Mouse (Mus musculus) NIH3T3 (cell line): Measurements from ENCODE around the gene Prf1.

Experiments used
- DNase-seq: peaks from one replicate; pipeline ENCODE4 v3.0.0-alpha.2; 2012; ENCODE audit warnings: low read depth

The Prf1 gene

DNA sequence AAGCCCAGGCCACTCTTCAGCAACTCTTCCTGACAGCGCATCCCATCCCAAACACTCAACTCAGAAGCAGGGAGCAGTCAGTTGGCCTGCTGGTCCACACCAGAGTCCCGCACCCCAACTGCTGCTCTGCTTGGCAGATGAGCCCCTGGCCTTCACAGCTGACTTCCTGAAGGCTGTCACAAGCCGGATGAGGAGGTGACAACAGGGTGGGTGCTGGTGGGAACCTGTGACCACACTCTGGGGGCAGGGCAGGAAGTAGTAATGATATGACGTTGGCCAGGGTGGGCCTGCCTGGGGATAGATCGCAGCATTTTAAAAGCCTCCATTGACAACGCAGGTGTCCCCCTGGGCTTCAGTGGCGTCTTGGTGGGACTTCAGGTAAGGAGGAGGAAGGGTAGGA lies at the start of gene Prf1:
Prf1 (plus strand) TSS at position 357 of the 400 bp plus-strand sequence.
- DNase-seq: no peak

DNA sequence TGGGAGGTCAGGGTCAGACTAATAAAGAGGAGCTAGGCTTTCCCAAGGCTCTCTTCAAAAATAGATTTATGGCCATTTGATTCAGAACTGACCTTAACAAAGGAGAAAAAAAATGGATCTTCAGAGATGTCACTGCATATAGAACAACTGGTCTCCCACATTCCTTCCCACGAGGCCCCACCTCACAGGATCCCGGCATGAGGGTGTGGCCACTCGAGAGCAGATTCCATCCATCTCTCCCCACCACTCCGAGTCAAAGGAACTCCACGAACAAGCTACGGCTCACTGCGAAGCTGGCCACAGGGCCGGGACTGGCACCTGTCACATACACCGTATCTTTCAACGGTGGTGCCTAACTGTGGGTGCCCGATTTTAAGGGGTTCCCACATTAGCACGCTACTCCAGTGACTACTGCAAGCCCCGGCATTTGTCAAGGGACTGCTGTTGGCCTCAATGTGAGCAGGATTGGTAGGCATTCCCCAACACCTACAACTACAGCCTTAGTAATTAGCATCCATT lies 49.0 kb upstream of the Prf1 start:
- no peak for DNase-seq

DNA sequence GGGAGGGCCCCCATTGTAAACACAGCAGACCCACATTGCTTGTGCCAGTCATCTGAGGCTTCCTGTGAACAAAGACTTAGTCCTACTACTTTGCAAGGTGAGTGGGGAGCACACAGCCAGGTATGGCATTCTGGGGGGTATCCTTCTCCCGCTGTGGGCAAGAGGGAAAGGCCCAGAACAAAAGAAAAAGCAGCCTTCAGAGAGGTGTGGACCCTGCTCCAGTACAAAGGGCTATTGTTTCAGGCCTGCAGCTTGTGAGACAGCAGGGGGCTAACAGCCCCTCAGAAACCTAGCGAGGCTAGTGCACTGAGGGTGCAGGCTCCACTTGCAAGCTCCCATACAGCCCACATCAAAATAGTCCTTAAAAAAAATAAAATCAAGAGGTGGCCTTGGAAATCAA lies 47.7 kb upstream of the Prf1 start:
- DNase-seq: no peak

DNA sequence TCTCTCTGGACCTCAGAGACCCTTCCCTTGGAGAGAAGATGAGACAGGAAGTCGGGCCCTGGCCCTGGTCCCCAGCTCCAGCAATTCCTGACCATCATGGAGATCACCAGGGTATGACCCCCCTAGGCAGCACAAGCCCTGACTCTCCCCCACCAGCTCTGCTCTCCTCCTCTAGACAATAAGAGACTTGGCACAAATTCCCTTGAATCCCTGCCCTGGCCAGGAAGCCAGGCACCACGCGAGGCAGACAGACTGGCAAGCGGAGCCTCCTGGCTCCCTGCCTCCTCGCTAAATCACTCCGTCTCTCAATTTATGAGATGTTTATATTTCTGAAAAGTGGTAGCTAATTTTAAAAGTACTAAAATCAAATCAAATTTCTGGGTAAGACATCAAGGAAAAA lies 42.9 kb upstream of the Prf1 start:
- DNase-seq: no peak

DNA sequence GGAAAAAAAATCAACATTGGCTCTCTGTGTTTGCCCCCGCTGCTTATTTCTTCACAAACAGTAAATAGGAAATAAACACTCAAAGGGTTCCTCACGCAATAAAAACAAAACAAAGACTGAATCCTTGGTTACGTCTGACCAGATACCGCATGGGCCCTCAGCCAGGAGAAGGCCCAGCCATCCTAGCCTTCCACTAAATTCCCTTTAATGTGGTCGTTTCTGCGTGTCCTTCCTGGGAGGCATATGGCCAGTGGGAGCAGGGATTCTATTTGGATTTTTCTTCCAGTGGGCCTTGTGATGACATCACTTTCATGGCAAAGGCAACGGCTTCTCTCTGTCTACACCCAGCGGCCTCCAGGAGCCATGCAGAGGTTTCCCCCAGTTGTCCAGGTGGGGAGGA lies 42.4 kb upstream of the Prf1 start:
- no peak for DNase-seq

DNA sequence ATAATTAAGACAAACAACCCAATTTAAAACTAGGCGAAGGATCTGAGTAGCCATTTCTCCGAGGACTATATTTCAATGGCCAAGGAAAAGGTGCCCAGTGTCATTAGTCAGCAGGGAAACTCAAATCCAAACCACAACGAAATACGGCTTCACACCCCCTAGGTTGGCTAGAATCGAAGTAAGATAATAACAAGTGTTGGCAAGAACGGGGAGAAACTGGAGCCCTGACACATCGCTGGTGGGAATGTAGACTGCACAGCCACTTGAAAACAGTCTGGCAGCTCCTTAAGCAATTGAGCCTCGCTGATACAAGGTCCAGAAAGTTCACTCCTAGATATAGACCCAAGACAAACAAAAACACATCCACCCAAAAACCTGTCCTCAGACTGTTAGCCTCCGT lies 41.0 kb upstream of the Prf1 start:
- DNase-seq: no peak

DNA sequence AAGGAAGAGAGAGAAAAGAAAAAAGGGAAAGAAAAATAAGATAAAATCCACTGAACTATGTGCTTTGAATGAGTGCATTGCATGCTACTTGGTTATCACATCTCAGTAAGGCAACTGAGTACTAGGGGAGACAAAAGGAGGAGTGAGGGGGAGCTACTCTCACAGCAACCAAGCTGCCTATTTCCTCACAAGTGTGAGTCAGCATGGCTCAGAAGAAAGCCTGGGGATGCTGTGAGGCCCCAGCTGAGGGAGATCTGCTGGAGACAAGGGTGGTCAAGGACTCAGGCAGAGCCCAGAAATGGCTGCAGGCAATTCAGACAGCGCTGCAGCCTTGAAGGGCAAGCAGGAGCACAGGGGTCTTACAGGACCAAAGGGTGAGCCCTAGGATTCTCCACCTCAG lies 39.5 kb upstream of the Prf1 start:
- DNase-seq: peak; percentile 89

DNA sequence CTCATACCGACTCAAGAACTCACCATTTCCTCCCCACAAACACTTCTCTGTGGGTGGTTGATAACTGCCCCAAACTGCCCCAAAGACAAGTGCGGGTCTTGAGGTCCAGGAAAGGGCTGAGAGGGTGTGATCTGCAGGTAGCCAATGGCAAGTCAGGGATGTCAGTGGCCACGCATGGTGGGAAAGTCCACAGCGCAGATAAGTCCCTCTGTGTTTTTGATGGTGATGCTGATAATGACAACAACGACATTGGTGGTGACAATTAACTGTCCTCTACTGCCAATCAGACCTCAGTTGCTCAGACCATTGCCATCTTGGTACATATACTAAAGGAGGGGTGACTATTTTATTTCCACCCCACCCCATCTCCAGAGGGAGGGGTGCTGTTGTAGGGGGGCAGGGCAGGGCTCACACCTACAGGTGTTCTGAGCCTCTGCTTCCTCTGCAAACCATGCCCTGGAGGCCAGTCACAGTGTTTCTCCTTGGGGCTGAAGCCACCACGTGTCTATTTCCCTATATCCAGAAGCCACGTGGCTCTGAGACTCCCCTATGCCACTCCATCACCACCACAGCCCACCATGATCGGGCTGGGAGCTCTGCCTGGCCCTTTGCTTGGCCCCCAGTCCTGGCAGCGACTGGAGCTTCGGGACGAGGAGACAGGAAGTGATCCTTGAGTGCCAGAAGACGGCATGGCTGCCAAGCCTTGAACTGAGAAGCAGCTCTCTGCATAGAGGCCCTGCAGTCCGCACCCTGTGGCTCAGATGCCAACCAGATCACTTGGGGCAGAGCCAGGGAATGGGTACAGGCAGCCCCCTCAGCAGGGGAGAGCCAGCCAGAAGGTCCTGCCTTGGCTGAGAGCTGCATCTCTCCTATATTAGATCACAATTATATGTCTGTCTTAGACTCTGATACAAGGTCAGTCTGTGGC lies 36.1 kb upstream of the Prf1 start:
- no peak for DNase-seq

DNA sequence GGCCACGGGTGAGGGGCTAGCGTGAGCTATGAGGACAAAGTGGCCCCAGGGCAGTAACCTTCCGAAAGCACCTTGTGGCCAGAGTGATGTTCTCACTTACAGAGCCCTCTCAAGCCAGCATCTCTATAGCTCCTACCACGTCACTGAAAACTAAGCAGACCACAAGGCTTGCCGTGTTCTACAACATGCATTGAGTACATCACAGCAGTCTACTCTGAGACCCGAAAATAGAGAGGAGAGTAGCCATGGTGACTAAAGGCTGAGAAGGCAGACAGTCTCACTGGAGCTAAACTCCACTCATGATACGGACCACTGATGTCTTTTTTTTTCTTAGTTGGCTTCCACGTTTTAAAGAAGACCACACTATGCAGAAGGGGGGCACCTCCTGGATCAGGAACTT lies 34.0 kb upstream of the Prf1 start:
- no peak for DNase-seq

DNA sequence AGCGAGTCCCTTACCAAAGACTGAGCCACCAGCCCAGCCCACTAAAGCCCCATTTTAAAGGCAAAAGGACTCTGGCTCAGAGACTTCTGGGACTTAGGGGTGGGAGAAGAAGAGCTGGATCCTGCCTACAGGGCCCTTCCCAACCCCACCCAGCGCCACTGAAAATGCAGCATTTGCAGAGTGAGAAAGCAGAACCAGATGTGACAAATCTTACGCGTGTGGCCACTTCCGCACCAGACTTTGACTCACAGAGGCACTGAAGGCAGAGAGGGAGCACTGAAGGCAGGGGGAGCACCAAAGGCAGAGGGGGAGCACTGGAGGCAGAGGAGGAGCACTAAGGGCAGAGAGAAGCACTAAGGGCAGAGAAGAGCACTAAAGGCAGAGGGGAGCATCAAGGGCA lies 30.3 kb upstream of the Prf1 start:
- no peak for DNase-seq

DNA sequence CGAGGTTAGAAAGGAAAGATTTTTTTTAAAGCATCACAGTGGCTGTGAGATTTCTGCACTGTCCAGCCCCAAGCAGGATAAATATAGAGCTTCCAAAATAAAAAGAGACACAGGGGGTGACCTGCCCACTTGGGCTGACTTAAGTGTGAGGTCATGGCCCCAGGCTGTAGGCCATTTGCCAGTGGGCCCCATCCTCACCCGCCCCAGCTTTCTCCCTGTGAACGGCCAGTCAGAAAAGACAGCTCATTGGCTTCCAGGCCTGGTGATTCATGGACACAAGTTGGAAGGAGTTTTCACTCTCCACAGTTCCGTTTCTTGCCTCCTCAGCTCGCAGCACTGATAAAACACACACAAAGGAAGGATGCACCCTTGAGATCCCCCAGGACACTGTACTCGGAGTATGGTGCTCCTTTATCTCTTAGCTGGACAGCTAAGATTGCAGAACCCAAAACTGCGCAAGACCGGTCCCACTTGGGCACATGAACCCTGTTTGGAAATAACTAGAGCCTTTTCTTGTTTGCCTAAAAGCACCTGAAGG lies 25.5 kb upstream of the Prf1 start:
- peak; percentile 85 for DNase-seq

DNA sequence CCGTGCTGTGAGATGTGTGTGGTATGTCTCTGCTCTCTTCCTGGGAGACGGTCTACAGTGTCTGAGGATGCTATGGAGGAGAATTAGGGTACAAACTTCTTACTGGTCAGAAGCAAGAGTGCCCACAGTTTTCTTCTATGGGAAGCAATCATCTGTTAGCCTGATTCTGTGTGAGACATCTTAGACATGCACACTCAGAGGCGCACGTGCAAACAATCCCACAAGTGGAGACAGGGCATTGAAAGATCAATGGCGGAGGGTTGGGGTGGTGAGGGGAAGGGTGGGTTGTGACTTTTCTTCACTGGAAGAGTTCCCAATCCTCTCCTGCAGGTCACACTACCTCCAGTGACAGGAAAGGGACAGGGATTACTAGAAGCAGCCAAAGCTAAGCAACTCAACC lies 25.0 kb upstream of the Prf1 start:
- peak; percentile 56 for DNase-seq

DNA sequence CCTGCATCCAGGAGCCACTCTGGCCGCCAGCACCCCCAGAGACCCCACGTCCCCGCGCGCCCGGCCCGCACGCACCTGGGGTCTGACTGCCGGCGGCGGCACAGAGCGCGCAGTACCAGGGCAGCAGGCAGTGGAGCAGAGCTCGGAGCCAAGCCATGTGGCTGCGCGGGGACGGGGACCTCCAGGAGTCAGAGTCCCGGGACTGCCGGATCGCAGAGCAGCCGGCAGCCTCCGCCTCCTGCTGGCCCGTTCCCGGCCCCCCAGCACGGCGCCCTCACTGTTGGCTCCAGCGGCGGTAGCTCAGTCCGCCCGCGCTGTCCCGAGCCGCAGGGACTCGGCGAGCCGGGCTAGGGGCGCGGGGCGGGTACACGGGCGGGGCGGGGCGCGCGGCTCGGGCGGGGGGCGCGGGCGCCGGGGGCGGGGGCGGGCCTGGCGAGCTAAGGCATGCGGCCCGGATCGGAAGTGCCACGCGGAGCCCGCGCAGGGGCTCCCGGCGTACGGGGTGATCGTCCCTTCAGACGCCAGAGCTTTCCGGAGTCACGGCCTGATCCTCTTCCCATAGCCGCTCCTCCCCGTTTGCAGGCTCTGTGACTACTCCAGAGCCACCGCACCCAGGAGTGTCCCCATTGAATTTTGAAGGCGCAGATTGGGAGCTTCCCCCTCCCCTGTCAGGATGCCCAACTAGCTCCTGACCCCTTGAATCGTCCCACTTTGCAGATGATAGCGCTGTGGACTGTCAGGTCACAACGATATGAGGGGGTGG lies 24.4 kb upstream of the Prf1 start, which contains the start of gene Adamts14:
Adamts14 (minus strand) TSS at position 358 of the 763 bp plus-strand sequence.
- peak; percentile 67 for DNase-seq

DNA sequence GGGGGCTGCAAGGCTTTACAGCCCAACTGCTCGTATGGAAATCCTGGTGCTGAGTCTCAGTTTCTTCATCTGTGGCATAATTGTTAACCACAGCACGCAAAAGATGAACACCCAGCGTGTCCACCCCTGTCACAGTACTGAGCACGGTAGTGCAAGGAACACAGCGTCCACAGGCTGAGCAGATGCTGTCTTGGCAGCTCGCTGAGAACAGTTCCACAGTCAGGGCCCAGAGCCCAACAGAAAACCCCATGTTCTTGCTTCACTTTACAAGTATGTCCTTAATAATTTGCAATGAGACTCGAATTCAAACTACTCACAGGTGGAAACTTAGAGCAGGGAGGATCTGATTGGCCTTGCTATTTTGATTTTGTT lies 23.8 kb upstream of the Prf1 start:
- DNase-seq: peak; percentile 67

DNA sequence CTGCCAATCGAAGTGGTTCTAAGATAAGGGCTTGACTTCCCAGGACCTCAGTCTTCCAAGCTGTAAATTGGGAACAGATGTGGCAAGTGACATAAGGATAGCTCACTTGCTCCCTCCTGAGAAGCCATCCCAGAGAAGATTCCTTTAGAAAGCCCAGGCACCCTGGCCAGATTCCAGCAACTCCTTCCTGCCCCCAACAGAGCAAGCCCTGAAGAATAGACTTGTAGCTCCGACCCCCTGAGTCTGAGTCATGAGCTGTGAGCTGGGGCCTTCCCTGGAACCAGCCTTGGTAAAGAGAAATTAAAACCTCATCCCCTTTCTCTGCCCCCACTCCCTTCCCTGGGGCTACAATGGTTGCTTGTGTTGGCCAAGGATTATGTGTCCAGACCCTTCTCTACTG lies 23.1 kb upstream of the Prf1 start:
- peak; percentile 90 for DNase-seq

DNA sequence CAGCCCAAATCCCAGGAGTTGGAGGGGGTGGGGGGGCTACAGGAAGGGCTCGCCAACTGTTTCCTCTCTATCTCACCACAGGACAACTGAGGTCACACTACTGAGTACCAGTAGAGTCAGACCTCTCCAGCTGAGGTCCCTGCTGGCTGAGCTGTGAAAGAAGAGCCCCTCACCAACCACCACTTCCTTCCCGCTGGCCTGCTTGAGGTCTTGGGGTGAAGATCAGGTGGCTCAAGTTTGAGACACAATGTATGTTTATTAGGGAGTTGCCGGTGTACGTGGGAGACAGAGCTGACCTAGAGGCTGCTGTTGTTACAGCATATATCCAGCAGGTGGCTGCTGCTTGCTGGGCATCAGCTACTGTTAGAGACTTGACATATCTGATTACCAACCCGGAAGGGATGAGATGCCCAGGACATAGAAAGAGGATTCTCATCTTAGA lies 21.9 kb upstream of the Prf1 start:
- peak; percentile 85 for DNase-seq

DNA sequence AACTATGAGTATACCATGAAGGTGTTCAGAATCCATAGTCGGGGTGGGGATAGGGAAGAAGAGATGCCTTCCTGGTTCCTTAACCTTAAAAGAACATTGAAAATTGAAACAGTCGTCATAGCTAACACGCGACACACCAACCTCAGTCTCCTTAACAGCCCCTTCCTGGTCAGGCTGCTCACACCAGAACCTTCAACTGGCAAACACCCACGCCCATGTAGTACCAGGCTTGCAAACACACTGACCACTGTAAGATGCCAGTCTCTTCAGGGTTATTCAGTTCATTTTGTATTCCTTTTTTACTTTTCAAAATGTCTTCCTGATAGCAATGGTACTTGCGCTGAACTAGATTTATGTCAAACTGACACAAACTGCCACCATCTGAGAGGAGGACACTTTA lies 20.6 kb upstream of the Prf1 start:
- DNase-seq: no peak

DNA sequence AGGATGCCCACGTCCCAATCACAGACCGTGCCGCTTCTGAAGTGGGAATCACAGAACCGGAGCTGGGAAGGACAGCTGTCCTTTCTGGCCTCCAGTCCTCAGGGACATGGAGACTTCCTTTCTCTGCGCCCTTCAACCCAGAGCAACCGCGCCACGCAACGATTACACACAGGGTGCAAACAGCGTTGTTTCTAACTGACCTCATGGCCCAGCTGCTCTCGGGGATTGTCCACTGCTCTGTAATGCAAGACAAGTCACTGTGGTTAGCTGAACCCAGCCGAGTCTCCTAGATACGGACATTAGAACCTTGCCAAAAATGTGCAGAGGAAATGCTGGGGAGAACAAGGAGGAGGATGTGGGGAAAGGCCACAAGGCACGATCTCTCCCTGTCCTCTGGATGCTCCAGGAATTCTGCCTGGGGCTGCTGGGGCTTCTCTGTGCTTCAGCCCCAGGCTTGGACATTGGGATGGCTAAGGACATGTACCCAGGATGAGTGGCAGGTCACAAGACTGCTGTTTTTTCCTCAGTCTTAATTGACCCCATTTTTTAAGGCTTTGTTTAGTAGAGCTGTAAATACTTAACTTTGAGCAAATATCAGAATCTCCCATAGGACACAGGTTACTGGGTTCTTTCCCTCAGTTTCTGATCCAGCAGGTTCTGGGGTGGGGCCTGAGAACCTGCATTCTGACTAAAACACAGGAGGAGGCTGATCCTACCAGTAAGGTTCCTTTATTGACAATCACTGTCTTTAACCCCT lies 19.5 kb upstream of the Prf1 start:
- peak; percentile 82 for DNase-seq

DNA sequence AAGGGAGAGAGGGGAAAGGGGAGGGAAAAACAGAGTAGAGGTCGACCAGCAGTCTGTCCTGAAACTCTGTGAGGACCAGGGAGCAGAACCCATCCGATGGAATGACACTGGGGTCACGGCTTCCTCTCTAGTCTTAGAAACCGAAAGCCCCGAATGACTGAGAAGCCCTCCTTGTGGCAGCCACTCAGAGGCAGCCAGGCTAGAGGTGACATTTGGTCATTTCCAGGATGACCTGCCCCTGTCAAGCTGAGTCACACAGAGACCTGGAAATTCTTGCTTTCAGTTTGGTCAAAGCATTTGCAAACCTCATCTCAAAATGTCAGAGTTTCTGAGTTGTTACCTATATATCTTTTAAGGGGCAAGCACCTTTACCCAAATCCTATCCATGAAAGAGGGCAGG lies 16.5 kb upstream of the Prf1 start:
- DNase-seq: no peak

DNA sequence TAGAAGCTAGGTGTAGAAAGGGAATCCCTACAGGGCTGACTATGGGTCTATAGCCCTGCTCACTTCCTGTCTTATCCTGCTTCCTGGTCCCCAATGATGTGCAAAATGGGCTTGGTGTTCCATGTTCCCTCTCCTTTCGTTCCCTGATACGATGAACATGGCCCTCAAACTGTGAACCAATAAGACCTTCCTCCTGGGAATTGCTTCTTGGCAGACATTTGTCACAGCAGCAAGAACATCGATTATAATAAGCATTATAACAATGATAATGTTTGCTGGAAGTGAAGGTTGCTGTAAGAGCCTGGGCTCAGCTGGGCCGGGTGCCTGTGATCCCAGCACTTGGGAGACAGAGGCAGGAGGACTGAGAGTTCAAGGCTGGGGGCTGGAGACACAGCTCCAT lies 13.3 kb upstream of the Prf1 start:
- no peak for DNase-seq

DNA sequence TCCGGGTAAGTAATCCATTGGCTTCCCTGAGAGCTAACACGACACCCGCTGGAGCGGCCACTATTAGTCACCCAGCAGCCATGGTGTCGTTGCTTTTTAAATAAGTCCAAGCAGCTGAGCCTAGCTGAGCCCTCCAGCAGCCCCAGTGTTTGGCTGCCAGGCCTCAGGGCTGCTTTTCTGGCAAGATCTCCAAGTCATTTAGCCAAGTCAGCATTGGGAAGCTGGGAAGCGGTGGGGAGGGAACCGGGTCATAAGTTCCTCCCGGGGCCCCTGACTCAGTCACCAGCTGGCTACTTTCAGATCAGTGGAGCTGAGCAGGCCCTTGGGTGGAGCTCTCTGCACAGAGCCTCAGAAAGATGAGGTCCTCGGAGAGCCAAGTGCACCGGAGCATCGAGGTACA lies 12.4 kb upstream of the Prf1 start:
- peak; percentile 92 for DNase-seq

DNA sequence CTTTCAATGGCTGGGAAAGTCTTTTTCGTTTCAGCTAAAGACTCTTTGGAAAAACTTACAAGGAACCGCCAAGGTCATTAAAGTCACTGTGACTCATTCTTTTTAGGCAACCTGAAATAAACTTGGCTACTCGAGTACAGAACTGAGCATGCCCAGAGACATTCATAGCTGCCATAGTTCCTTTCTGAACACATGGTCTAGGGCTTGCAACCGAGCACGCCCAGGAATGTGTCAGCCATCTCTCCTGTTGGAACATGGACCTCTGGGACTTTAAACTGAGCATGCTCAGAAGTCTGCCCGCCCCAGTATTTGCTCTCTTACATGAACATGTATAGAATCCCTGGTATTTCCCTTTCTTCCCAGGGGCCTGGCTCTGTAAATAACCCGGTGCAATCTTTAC lies 11.4 kb upstream of the Prf1 start:
- peak; percentile 94 for DNase-seq
